Mouse (Mus musculus) hindbrain, postnatal 0 days (tissue): Measurements from ENCODE around the gene Ankrd44. TPM values are rescaled to one million over a fixed set of nuclear protein-coding genes. Genes with fewer than 3 reads are reported as not detected.

Experiments
- ATAC-seq: fragments of 200-750 bp; cut with Nextera tagmentation; 2 replicates; pipeline ENCODE4 v1.8.0; 2017; ENCODE audit warnings: mild to moderate bottlenecking, moderate TSS enrichment, moderate library complexity
- DNase-seq: peaks from one replicate; pipeline ENCODE4 v3.0.0-alpha.2; 2015; ENCODE audit warnings: low spot score
- H3K27ac ChIP-seq: fragments of 300-500 bp; sonication (generic); 2 replicates; pipeline ENCODE4 v1.5.1; 2014; ENCODE audit warnings: mild to moderate bottlenecking
- H3K27me3 ChIP-seq: fragments of 300-500 bp; sonication (generic); 2 replicates; pipeline ENCODE4 v1.6.1; 2014; ENCODE audit warnings: low read length, mixed read lengths; ENCODE audit not compliant: insufficient read depth
- H3K36me3 ChIP-seq: fragments of 300-500 bp; sonication (generic); 2 replicates; pipeline ENCODE4 v1.6.1; 2014; ENCODE audit warnings: low read length, mixed read lengths; ENCODE audit not compliant: insufficient read depth
- H3K4me1 ChIP-seq: fragments of 300-500 bp; sonication (generic); 2 replicates; pipeline ENCODE4 v1.6.1; 2014; ENCODE audit warnings: antibody characterized with exemption, low read length, mixed read lengths; ENCODE audit not compliant: insufficient read depth
- H3K4me2 ChIP-seq: fragments of 300-500 bp; sonication (generic); 2 replicates; pipeline ENCODE4 v1.6.1; 2014; ENCODE audit warnings: low read depth, mild to moderate bottlenecking, low read length, moderate library complexity, mixed read lengths
- H3K4me3 ChIP-seq: fragments of 300-500 bp; sonication (generic); 2 replicates; pipeline ENCODE4 v1.5.1; 2014; ENCODE audit warnings: low read length
- H3K9ac ChIP-seq: fragments of 300-500 bp; sonication (generic); replicated peaks from 2 replicates; pipeline ENCODE4 v1.6.1; 2014; ENCODE audit warnings: mild to moderate bottlenecking, low read length, moderate library complexity, mixed read lengths
- H3K9me3 ChIP-seq: fragments of 300-500 bp; sonication (generic); 2 replicates; pipeline ENCODE4 v1.6.1; 2016; ENCODE audit warnings: low read length, mixed read lengths
- CTCF ChIP-seq: IDR thresholded peaks from 2 replicates; pipeline ENCODE4 v1.5.1; 2016; ENCODE audit warnings: antibody characterized with exemption, control low read depth, low read depth
- WGBS: fragments of 180-500 bp; shearing (Covaris S2); extraction: QIAGEN DNeasy Blood & Tissue Kit; methylation state at CpG from one replicate; pipeline ENCODE4 v1.1.7; 2014; 5-methylcytosine and 5-hydroxymethylcytosine counted together
- polyA plus RNA-seq: library from polyadenylated mRNA; unstranded; fragments of >200 nt; fragmentation: Nextera tagmentation; extraction: Ambion mirVana; gene quantifications from 2 replicates; pipeline ENCODE4 v1.2.1, GENCODE M21; 2015
- total RNA-seq: library from RNA; depleted of rRNA; stranded (reverse); fragments of >200 nt; gene quantifications from 2 replicates; pipeline ENCODE4 v1.2.3, GENCODE M21; 2014

The Ankrd44 gene
- total and polyA plus RNA-seq, 2 experiments from 2014 or later = 13.7 to 82.9 TPM

DNA sequence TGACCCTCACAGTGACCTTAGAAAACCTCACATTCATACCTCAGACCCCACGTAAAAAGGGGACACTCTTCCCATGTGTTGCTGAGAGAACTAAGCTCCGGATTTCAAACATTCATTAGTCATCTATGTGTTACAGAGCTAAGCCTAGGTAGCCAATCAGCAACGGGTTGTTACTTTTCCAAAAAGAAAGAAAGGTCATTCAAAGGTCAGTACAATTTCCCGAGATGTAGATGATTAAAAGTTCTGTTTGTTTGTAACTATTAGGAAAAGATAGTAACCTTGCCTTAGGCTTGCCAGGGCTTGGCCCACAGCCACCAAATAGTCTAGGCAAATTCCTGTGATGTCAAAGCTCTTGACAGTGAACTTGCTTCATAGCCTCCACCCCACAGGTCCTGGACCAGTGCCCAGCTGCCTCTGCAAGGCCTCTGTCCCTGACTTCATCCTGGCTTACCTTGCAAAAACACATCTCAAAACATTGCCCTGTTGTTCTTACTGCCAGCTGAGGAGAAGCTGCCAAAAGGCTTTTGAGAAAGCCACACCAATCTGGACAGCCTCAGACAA is 99.7 kb downstream of the Ankrd44 start:
- Histone ChIP-seq H3K9ac (no peak overlapping the region), H3K4me3 (no peak overlapping the region), H3K36me3 (no peaks in the 10 kb centered on the region), H3K4me2 (no peak overlapping the region), H3K27me3 (no peaks in the 10 kb centered on the region), H3K27ac (no peak overlapping the region), H3K4me1 (no peaks in the 10 kb centered on the region; the same call in 1 of the 2 replicates), H3K9me3 (no peaks in the 10 kb centered on the region)
- DNase-seq (peak; percentile 48), ATAC-seq (no peak)
- no peak for TF ChIP-seq CTCF
- WGBS = 52% methylated on average over 4 of the region's 4 CpGs

DNA sequence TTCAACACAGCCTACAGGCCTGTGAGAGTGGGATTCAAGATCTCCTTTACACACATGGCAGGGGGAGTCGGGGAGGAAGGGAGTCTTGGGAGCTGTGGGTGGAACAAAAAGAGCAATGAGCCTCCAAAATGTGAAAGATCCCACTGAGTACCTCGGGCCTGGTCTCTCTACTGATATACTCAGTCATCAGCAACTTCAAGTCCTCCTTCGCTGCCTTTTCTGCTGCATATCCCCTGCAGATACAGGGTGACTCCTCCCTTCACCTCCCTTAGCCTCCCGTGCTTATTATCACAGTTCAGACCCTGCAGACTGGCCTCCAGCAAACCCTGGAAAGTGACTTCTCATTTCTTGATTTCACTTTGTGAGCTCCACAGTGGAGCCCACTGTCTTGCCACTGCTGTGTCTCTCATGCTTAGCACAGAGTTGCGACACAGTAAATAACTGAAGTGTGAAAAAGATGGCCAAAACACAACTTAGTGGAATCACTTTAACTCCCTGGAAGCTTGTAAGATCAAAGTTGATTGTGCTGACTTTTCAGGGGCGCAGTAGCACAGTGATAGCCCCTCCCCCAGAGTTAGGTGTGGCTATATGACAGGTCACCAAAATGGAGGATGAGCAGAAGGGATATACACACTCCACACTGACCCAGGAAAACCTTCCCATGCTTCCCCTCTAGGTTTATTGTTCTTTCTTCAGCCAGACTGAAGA is 100.3 kb downstream of the Ankrd44 start:
- Histone ChIP-seq H3K27me3 (no peaks in the 10 kb centered on the region), H3K4me3 (no peak overlapping the region), H3K9me3 (no peaks in the 10 kb centered on the region), H3K36me3 (no peaks in the 10 kb centered on the region), H3K9ac (no peak overlapping the region), H3K4me1 (no peaks in the 10 kb centered on the region; the same call in 1 of the 2 replicates), H3K27ac (no peak overlapping the region), H3K4me2 (no peak overlapping the region)
- WGBS = 71% methylated on average over 6 of the region's 6 CpGs
- TF ChIP-seq CTCF = no peak
- no peak for DNase-seq
- ATAC-seq = no peak

DNA sequence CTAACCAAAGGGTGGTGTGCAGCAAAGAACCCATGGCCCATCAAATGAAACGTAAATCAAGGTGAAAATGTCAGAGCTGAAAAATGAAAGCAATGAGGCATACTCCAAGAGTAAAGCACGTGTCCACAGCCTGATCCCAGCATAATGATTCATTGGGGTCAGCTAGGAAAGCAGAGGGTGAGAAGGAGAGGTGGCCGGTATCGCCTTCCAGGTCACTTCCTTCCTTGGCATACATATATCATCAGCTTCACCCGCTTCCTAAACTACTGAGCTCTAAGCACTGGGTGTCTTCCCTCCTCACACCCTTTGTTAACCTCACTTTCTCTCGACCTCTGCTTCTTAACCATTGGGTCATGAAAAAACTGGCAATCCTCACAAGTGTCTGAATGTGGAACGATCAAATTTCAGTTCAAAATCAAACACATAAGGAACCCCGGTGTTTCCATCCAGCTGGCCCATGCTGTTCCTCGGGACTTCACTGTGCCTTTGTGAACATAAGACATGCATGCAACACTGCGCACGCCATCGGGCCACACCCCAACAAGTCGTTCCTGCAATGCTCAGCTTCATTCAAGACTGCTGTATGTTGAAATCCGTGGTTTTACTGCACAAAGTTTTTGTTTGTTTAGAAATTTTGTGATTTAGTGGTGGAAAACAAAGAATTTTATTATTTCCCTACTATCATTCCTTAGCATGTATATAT is 101.9 kb downstream of the Ankrd44 start:
- 80% methylated on average over 14 of the region's 14 CpGs for WGBS
- H3K36me3 ChIP-seq = no peaks in the 10 kb centered on the region
- no peak overlapping the region for H3K27ac ChIP-seq
- no peaks in the 10 kb centered on the region for H3K27me3 ChIP-seq
- no peak for ATAC-seq
- H3K4me1 ChIP-seq = no peaks in the 10 kb centered on the region; the same call in 1 of the 2 replicates
- no peak overlapping the region for H3K4me2 ChIP-seq
- no peak overlapping the region for H3K4me3 ChIP-seq
- DNase-seq = no peak
- TF ChIP-seq CTCF = no peak
- H3K9me3 ChIP-seq = no peaks in the 10 kb centered on the region
- H3K9ac ChIP-seq = no peak overlapping the region

DNA sequence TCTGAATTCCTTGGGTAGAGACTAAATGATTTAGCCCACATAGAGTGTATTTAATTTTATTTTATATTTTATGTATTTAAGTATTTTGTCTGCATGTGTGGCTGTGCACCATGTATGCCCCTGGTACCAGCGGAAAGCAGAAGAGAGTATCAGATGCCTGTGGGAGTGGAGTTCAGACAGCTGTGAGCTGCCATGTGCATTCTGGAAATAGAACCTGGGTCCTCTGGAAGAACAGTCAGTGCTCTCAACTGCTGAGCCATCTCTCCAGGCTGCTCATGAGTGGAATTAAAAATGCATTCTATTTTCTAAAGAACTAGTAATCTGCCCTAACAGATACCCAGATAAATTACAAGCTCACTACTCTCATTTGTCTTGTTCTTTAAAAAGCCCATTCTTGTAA is 104.4 kb downstream of the Ankrd44 start:
- Histone ChIP-seq H3K4me2 (no peak overlapping the region), H3K36me3 (no peaks in the 10 kb centered on the region), H3K4me1 (no peaks in the 10 kb centered on the region; the same call in 1 of the 2 replicates), H3K9me3 (no peaks in the 10 kb centered on the region), H3K9ac (no peak overlapping the region), H3K4me3 (no peak overlapping the region), H3K27me3 (no peaks in the 10 kb centered on the region), H3K27ac (no peak overlapping the region)
- DNase-seq = no peak
- no peak for ATAC-seq
- 90% methylated on average over 1 of the region's 1 CpGs for WGBS
- no peak for TF ChIP-seq CTCF

DNA sequence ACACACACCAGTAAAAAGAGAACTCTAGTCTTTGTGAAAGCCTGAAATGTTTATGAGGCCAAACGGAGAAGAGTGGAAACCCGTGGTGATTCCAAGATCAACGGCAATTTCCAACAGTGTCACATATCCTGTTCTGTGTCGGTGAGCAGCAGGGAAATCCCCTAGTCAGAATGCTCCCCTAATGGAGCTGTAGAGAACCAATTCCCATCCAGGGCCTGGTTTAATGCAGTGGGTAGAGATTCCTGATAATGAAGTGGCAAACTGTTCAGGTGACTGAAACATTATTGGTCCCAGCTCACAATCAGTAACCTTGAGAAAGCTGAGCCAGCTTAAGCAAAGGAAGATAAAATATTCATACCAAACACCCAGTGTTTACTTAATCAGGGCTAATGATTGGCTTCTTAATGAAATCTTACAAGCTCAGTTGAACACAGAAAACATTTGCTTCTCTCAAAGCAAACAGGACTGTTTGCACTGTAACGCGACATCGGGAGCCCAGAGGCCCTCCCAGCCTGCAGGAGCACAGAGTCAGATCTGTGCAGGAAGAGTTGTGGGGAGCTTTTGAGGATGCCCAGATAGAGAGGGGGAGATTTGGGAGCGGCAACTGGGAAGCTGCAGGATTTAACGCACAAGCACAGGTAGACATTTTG is 110.9 kb downstream of the Ankrd44 start:
- Histone ChIP-seq H3K9ac (no peak overlapping the region), H3K4me2 (no peak overlapping the region), H3K4me1 (no peaks in the 10 kb centered on the region; the same call in 1 of the 2 replicates), H3K36me3 (no peaks in the 10 kb centered on the region), H3K4me3 (no peak overlapping the region), H3K27me3 (no peaks in the 10 kb centered on the region), H3K27ac (no peak overlapping the region), H3K9me3 (no peaks in the 10 kb centered on the region)
- 65% methylated on average over 9 of the region's 9 CpGs for WGBS
- no peak for TF ChIP-seq CTCF
- DNase-seq = no peak
- ATAC-seq = peak; percentile 67; the same call in 1 of the 2 replicates

DNA sequence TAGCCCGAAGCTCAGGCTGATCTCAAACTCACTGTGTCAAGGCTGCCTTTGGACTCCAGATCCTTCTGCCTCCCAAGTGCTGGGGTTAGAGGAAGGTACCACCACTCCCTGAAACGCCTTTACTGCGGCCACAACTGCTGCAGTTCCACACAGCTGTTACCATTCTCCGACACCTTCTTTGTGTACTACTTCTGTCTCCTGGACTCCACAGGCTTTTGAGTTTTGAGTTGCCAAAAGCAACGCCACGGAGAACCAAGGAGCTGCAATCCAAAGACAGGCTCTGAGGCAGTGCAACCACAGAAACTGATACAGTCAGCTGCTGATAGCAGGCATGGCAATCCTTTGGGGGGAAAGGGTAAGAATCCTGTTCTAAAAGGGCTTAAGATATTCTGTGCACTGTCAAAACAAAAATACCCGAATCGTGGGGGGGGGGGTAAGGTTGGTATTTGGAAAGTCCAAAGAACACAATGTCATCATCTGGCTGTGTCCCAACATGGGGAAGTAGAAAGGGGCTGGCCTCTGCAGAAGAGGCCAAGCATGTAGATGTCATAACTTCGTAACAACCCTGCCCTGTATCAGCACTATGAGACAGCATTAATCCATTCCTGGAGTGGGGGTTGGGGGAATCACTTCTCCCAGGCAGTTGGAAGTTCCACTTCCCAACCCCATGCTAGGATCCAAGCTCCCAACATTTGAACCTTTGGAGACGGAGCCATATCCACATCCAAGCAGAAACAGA is 116.2 kb downstream of the Ankrd44 start:
- H3K4me1 ChIP-seq = no peaks in the 10 kb centered on the region; the same call in 1 of the 2 replicates
- H3K36me3 ChIP-seq = no peaks in the 10 kb centered on the region
- WGBS = 85% methylated on average over 10 of the region's 10 CpGs
- H3K9ac ChIP-seq = no peak overlapping the region
- DNase-seq (no peak), ATAC-seq (no peak)
- H3K9me3 ChIP-seq = no peaks in the 10 kb centered on the region
- no peak for TF ChIP-seq CTCF
- no peaks in the 10 kb centered on the region for H3K27me3 ChIP-seq
- no peak overlapping the region for H3K4me2 ChIP-seq
- no peak overlapping the region for H3K4me3 ChIP-seq
- no peak overlapping the region for H3K27ac ChIP-seq
